Mouse (Mus musculus) kidney, postnatal 0 days (tissue): ENCODE data around the gene Cux1. TPM values are rescaled to one million over a fixed set of nuclear protein-coding genes. Genes with fewer than 3 reads are reported as not detected.

Experiments used
- ATAC-seq: fragments of 200-750 bp; cut with Nextera tagmentation; replicated peaks from 2 replicates; pipeline ENCODE4 v1.8.0; 2017; ENCODE audit warnings: low read depth, moderate number of reproducible peaks, moderate TSS enrichment, moderate library complexity; ENCODE audit not compliant: low FRiP score
- DNase-seq: peaks from one replicate; pipeline ENCODE4 v3.0.0-alpha.2; 2016; ENCODE audit warnings: low spot score
- H3K27ac ChIP-seq: fragments of 300-500 bp; sonication (generic); 2 replicates; pipeline ENCODE4 v1.5.1; 2014; ENCODE audit warnings: mild to moderate bottlenecking
- H3K27me3 ChIP-seq: fragments of 300-500 bp; sonication (generic); 2 replicates; pipeline ENCODE4 v1.6.1; 2014; ENCODE audit warnings: low read length, mixed read lengths; ENCODE audit not compliant: insufficient read depth
- H3K36me3 ChIP-seq: fragments of 300-500 bp; sonication (generic); 2 replicates; pipeline ENCODE4 v1.6.1; 2014; ENCODE audit warnings: low read length, mixed read lengths; ENCODE audit not compliant: insufficient read depth
- H3K4me1 ChIP-seq: fragments of 300-500 bp; sonication (generic); replicated peaks from 2 replicates; pipeline ENCODE4 v1.6.1; 2014; ENCODE audit warnings: antibody characterized with exemption, low read length, mixed read lengths; ENCODE audit not compliant: insufficient read depth
- H3K4me2 ChIP-seq: fragments of 300-500 bp; sonication (generic); 2 replicates; pipeline ENCODE4 v1.6.1; 2014; ENCODE audit warnings: mild to moderate bottlenecking, low read length, moderate library complexity, mixed read lengths
- H3K4me3 ChIP-seq: fragments of 300-500 bp; sonication (generic); replicated peaks from 2 replicates; pipeline ENCODE4 v1.5.1; 2014; ENCODE audit warnings: low read depth, low read length
- H3K9ac ChIP-seq: fragments of 300-500 bp; sonication (generic); 2 replicates; pipeline ENCODE4 v1.6.1; 2014; ENCODE audit warnings: low read depth, low read length
- H3K9me3 ChIP-seq: fragments of 300-500 bp; sonication (generic); replicated peaks from 2 replicates; pipeline ENCODE4 v1.6.1; 2016; ENCODE audit warnings: low read length, inconsistent platforms, mixed read lengths
- CTCF ChIP-seq: IDR thresholded peaks from 2 replicates; pipeline ENCODE4 v1.5.1; 2016; ENCODE audit warnings: antibody characterized with exemption, low read depth, mild to moderate bottlenecking, moderate library complexity
- WGBS: fragments of 180-500 bp; shearing (Covaris S2); extraction: QIAGEN DNeasy Blood & Tissue Kit; methylation state at CpG from one replicate; pipeline ENCODE4 v1.1.7; 2014; 5-methylcytosine and 5-hydroxymethylcytosine counted together
- polyA plus RNA-seq: library from polyadenylated mRNA; unstranded; fragments of >200 nt; fragmentation: Nextera tagmentation; extraction: Ambion mirVana; gene quantifications from 2 replicates; pipeline ENCODE4 v1.2.1, GENCODE M21; 2015

Gene Cux1
- polyA plus RNA-seq, 1 experiment from 2014 or later: 73.4 TPM

DNA sequence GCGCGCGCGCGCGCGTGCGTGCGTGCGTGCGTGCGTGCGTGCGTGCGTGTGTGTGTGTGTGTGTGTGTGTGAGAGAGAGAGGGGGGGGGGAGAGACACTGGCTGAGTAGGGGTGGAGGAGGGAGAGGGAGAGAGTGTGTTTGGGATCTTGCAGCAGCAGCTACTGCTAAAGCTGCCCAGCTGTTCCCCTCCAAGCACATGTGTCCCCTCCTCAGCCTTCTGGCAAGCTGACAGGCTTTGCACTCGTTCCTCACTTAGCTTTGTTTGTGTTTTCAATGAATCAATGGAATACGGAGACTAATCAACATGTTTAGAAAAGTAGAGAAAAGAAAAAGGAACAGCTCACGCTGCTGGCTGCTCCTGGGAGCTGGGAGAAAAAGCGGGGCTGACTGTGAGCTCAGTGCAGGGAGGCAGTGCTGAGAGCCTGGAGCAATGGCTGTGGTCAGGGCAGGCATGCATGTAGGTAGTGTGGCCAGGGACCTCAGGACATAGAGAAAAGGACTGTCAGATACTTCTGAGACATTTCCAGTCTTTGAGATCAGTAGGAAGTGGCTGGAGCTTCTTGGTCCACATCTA lies 263.8 kb downstream of the Cux1 start:
- H3K36me3 ChIP-seq: peaks cover 72% of the 10 kb centered on the region
- no peaks in the 10 kb centered on the region for H3K4me1 ChIP-seq
- no peak overlapping the region for H3K4me2 ChIP-seq
- WGBS: 88% methylated on average over 19 of the region's 19 CpGs
- no peaks in the 10 kb centered on the region for H3K27me3 ChIP-seq
- peak; percentile 71 for DNase-seq
- H3K27ac ChIP-seq: no peak overlapping the region
- no peak for ATAC-seq
- H3K4me3 ChIP-seq: no peak overlapping the region
- TF ChIP-seq CTCF: no peak
- no peak overlapping the region for H3K9ac ChIP-seq
- H3K9me3 ChIP-seq: no peaks in the 10 kb centered on the region

DNA sequence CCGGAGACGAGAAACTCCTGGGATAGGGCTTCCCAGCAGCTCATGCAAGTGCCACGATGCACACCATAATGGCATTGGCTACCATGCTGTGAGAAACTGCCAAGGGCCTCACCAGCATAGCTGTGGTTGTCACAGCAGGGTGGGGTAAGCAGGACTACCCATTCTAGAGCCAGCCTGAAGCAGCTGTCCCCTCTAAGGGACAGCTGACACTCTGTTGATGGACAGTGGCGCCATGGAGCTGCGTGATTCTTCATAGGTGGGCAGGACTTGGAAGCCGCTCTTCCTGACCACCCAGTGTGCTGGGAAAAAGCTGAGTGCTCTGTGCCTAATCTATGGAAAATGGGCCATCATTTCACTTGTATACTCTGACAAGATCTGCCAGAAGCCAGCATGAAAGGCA lies 266.4 kb downstream of the Cux1 start:
- Histone ChIP-seq H3K27ac (no peak overlapping the region), H3K4me1 (no peaks in the 10 kb centered on the region), H3K4me2 (no peak overlapping the region), H3K27me3 (no peaks in the 10 kb centered on the region), H3K9ac (no peak overlapping the region), H3K9me3 (no peaks in the 10 kb centered on the region), H3K36me3 (peaks cover 59% of the 10 kb centered on the region), H3K4me3 (no peak overlapping the region)
- DNase-seq (no peak), ATAC-seq (no peak)
- 92% methylated on average over 6 of the region's 6 CpGs for WGBS
- TF ChIP-seq CTCF: no peak

DNA sequence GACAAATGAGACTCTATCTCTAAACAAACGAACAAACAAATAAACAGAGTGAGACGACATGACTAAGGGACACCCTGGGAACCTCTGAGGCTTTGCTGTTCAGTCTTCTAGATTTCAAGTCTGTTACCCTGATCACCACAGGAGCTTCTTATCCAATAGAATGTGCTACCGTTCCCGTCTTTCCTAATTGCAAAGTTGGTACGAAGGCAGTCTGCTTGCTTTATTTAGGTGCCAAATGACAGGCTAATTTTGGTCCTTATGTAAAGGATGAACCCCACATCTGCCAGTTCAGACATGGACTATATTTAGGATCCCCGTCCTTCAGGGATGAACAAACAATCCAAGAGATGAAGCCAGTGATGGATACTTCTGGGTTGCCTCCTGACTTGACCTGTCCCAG lies 269.6 kb downstream of the Cux1 start:
- DNase-seq: no peak
- ATAC-seq: no peak
- Histone ChIP-seq H3K36me3 (peaks cover 32% of the 10 kb centered on the region), H3K4me1 (no peaks in the 10 kb centered on the region), H3K4me2 (no peak overlapping the region), H3K9me3 (no peaks in the 10 kb centered on the region), H3K27me3 (no peaks in the 10 kb centered on the region), H3K9ac (no peak overlapping the region), H3K4me3 (no peak overlapping the region), H3K27ac (no peak overlapping the region)
- no peak for TF ChIP-seq CTCF
- 88% methylated on average over 6 of the region's 6 CpGs for WGBS

DNA sequence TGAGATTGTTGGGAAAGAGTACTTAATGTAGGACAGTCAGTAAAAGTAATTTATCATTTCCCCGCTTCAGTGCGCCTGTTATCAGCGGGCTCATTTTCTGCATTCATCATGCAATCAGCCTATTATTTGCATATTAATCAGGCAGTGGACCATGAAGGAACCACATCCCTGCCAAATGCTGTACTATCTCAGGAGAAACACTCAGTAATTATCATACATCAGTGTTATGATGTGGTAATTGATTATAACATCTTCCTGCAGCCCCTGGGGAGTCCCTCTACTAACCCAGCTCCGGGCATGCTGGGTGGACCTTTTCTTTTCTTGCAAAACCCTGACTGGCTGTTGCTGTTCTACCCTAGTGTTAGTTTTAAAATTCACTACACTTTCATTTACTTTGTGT lies 270.4 kb downstream of the Cux1 start:
- Histone ChIP-seq H3K27me3 (no peaks in the 10 kb centered on the region), H3K4me2 (no peak overlapping the region), H3K36me3 (peaks cover 25% of the 10 kb centered on the region), H3K4me1 (no peaks in the 10 kb centered on the region), H3K9me3 (no peaks in the 10 kb centered on the region), H3K27ac (no peak overlapping the region), H3K4me3 (no peak overlapping the region), H3K9ac (no peak overlapping the region)
- ATAC-seq: no peak
- no peak for DNase-seq
- TF ChIP-seq CTCF: no peak
- 88% methylated on average over 4 of the region's 4 CpGs for WGBS

DNA sequence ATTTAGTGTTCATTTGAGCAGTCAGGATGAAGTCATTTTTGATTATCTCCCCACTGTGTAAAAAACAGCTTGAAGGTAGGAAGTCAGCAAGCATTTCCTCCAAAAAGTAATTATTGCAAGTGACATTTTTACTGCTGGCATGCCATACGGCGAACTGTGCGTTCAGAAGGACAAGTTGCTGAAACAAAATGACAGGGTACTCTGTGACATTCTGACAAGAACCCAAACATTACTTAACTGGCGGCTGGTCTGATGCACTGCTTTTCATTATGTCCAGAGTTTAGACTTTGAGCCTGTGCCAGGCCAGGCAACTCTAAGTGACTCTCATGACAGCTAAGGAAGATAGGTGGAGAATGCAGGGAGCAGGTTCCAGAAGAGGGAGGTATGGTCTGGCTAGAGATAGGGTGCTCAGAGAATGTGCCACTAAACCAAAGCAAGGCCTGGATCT lies 274.3 kb downstream of the Cux1 start:
- no peak for TF ChIP-seq CTCF
- DNase-seq (no peak), ATAC-seq (no peak)
- H3K4me1 ChIP-seq: no peaks in the 10 kb centered on the region
- no peak overlapping the region for H3K4me2 ChIP-seq
- H3K36me3 ChIP-seq: peaks cover 20% of the 10 kb centered on the region
- no peak overlapping the region for H3K4me3 ChIP-seq
- no peak overlapping the region for H3K27ac ChIP-seq
- no peaks in the 10 kb centered on the region for H3K27me3 ChIP-seq
- no peaks in the 10 kb centered on the region for H3K9me3 ChIP-seq
- H3K9ac ChIP-seq: no peak overlapping the region
- 70% methylated on average over 4 of the region's 4 CpGs for WGBS

DNA sequence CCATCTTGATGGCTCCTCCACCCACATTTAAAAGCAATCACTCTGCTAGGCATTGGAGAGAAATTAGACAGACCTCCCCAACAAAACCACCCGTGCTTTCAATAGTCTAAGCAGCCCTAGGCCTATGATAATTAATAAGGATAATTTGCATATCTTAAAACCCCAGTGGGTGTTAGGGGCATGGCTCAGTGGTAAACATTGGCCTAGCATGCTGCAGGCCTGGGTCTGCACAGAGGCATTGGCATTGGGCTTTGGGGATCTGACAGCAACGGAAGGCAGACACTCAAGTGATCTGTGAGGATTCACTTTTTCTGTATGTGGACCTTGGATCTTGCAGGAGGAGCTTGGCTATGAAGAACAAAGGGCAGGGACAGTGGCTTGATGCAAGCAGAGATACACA lies 274.9 kb downstream of the Cux1 start:
- ATAC-seq (no peak), DNase-seq (no peak)
- no peak overlapping the region for H3K27ac ChIP-seq
- no peak overlapping the region for H3K9ac ChIP-seq
- no peak overlapping the region for H3K4me3 ChIP-seq
- no peaks in the 10 kb centered on the region for H3K9me3 ChIP-seq
- WGBS: 82% methylated on average over 2 of the region's 2 CpGs
- H3K36me3 ChIP-seq: peaks cover 22% of the 10 kb centered on the region
- no peaks in the 10 kb centered on the region for H3K27me3 ChIP-seq
- no peak overlapping the region for H3K4me2 ChIP-seq
- H3K4me1 ChIP-seq: no peaks in the 10 kb centered on the region
- TF ChIP-seq CTCF: no peak

DNA sequence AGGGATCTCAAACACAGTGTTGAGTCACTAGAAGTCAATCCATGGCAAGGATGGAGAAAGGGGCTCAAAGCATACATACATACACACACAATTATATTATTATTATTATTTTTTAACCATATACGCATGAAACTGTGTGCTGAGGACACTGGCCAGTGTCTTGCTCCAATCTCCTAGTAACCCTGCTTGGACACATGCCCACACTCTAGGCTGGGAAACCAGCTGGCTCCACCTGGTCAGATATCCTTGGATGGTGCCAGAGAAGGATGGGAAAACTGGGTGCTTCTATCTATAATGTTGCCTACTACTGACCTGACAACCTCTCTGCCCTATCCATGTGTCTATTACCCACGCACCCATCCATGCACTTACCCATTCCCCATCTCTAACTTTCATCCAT lies 275.7 kb downstream of the Cux1 start:
- no peaks in the 10 kb centered on the region for H3K27me3 ChIP-seq
- ATAC-seq (no peak), DNase-seq (no peak)
- no peak overlapping the region for H3K9ac ChIP-seq
- peaks cover 22% of the 10 kb centered on the region; the same call in 1 of the 2 replicates for H3K36me3 ChIP-seq
- H3K4me2 ChIP-seq: no peak overlapping the region
- no peak overlapping the region for H3K4me3 ChIP-seq
- no peaks in the 10 kb centered on the region for H3K4me1 ChIP-seq
- no peaks in the 10 kb centered on the region for H3K9me3 ChIP-seq
- no peak for TF ChIP-seq CTCF
- 93% methylated on average over 2 of the region's 2 CpGs for WGBS
- no peak overlapping the region for H3K27ac ChIP-seq
